Comparison of ENCODE assay signal across 8 mouse cellular contexts in genomic region chr4:47352061-47352661, GRCm38 (mm10). TPM values are rescaled to one million over a fixed set of nuclear protein-coding genes. Genes with fewer than 3 reads are reported as not detected.
A peak's percentile ranks its signal among the peaks of the same experiment; 100 is the strongest.
DNase-seq lines count a peak whose midpoint lies in the region; ATAC-seq and TF ChIP-seq lines count a peak whose summit lies in the region.

No protein-coding gene starts in this region.

- TF ChIP-seq POLR2A in MEL (IDR thresholded peaks at IDR 0.05; ENCODE audit: control insufficient read depth in 1 of 2, insufficient read depth in 1 of 2, low read depth in 1 of 2, low read length in 2 of 2, poor library complexity in 1 of 2) = no peak

- TF ChIP-seq CTCF in MEL (IDR thresholded peaks at IDR 0.05 in 2 of 3, conservative IDR thresholded peaks at IDR 0.05 in 1 of 3; ENCODE audit: control insufficient read depth in 1 of 3, insufficient read depth in 1 of 3, low read depth in 2 of 3, low read length in 3 of 3, poor library complexity in 1 of 3, severe bottlenecking in 1 of 3) = no peak

- H3K79me2 ChIP-seq in MEL (ENCODE audit: control insufficient read depth, insufficient read depth, low read length, poor library complexity) = peaks cover 10% of the 10 kb centered on the region

- no peak for TF ChIP-seq EP300 in MEL (IDR thresholded peaks at IDR 0.05; ENCODE audit: low read depth in 1 of 2, low read length in 2 of 2)

- H3K4me2 ChIP-seq in hindbrain, embryonic 13.5 days = peak overlapping the region; percentile 90
- H3K4me2 ChIP-seq in lung, embryonic 15.5 days = peak overlapping the region; percentile 91

- no peak overlapping the region for H3K27ac ChIP-seq in MEL (ENCODE audit: control insufficient read depth, low read depth, low read length)
- H3K27ac ChIP-seq in hindbrain, embryonic 13.5 days = peak overlapping the region; percentile 42; the same call in 1 of the 2 replicates
- H3K27ac ChIP-seq in lung, embryonic 15.5 days = peak overlapping the region; percentile 74

- ATAC-seq in hindbrain, embryonic 13.5 days (ENCODE audit: low FRiP score) = no peak
- peak; percentile 0; the same call in 1 of the 2 replicates for ATAC-seq in lung, embryonic 15.5 days (ENCODE audit: borderline replicate concordance, extremely low read depth, low FRiP score, low TSS enrichment)

- WGBS in hindbrain, embryonic 13.5 days = under 1% methylated on average over 32 of the region's 32 CpGs
- WGBS in lung, embryonic 15.5 days = under 1% methylated on average over 32 of the region's 32 CpGs

- peaks cover 0 to 8% of the 10 kb centered on the region in 2 experiments; a peak in 2 of 4 replicates for H3K36me3 ChIP-seq in MEL (ENCODE audit: control insufficient read depth in 1 of 2, insufficient read depth in 2 of 2, low read length in 2 of 2)
- H3K36me3 ChIP-seq in hindbrain, embryonic 13.5 days = no peaks in the 10 kb centered on the region
- no peaks in the 10 kb centered on the region for H3K36me3 ChIP-seq in lung, embryonic 15.5 days

- H3K9ac ChIP-seq in MEL (ENCODE audit: control insufficient read depth, low read depth, low read length, poor library complexity, severe bottlenecking) = peak overlapping the region; percentile 59
- H3K9ac ChIP-seq in hindbrain, embryonic 13.5 days = peak overlapping the region; percentile 95
- peak overlapping the region; percentile 55 for H3K9ac ChIP-seq in lung, embryonic 15.5 days

- peaks cover 0 to 5% of the 10 kb centered on the region in 2 experiments; a peak in 2 of 4 replicates for H3K4me1 ChIP-seq in MEL (ENCODE audit: control insufficient read depth in 1 of 2, insufficient read depth in 2 of 2, low read length in 2 of 2)
- H3K4me1 ChIP-seq in hindbrain, embryonic 13.5 days (replicated peaks) = peaks cover 35% of the 10 kb centered on the region
- H3K4me1 ChIP-seq in lung, embryonic 15.5 days = peaks cover 21% of the 10 kb centered on the region

- no peaks in the 10 kb centered on the region for H3K27me3 ChIP-seq in MEL (ENCODE audit: control insufficient read depth in 1 of 2, insufficient read depth in 2 of 2, low read length in 2 of 2)
- no peaks in the 10 kb centered on the region for H3K27me3 ChIP-seq in hindbrain, embryonic 13.5 days
- H3K27me3 ChIP-seq in lung, embryonic 15.5 days = no peaks in the 10 kb centered on the region; the same call in 1 of the 2 replicates

- H3K9me3 ChIP-seq in MEL (replicated peaks; ENCODE audit: insufficient read depth, low read length) = no peaks in the 10 kb centered on the region
- no peaks in the 10 kb centered on the region for H3K9me3 ChIP-seq in hindbrain, embryonic 13.5 days
- no peaks in the 10 kb centered on the region for H3K9me3 ChIP-seq in lung, embryonic 15.5 days

- peak; percentile 62 for DNase-seq in MEL (ENCODE audit: low read depth, low spot score)
- DNase-seq in cerebellum, postnatal 10 days = peak; percentile 45
- DNase-seq in frontal cortex, postnatal 10 days (ENCODE audit: low spot score in 2 of 2) = peak; percentile 63 to 71
- peak; percentile 80 for DNase-seq in layer of hippocampus, adult 9-11 months
- peak; percentile 46 for DNase-seq in retina, embryonic 14.5 days (ENCODE audit: low spot score)
- no peak for DNase-seq in yolk sac, embryonic 10.5 days (ENCODE audit: low spot score)

- no peak for TF ChIP-seq RAD21 in MEL (IDR thresholded peaks at IDR 0.05; ENCODE audit: low read depth, low read length)

- peak overlapping the region; percentile 73 to 94 for H3K4me3 ChIP-seq in MEL (ENCODE audit: control insufficient read depth in 1 of 2, insufficient read depth in 1 of 2, low read depth in 2 of 2, low read length in 2 of 2)
- peak overlapping the region; percentile 96 for H3K4me3 ChIP-seq in hindbrain, embryonic 13.5 days
- H3K4me3 ChIP-seq in lung, embryonic 15.5 days = peak overlapping the region; percentile 86

TF ChIP-seq in MEL, 35 proteins besides CTCF, POLR2A, EP300 and RAD21:
- TF ChIP-seq TBP (IDR thresholded peaks at IDR 0.05; ENCODE audit: low read depth, low read length) = 0 out of 2 replicates have a peak, but pooled peaks have one; percentile 22
- no peak; the same call in none of the 2 replicates for TF ChIP-seq MXI1 (IDR thresholded peaks at IDR 0.05; ENCODE audit: low read depth, low read length)
- no peak for TF ChIP-seq CHD2 (IDR thresholded peaks at IDR 0.05; ENCODE audit: low read length)

RNA-seq across cellular contexts. Expression of gene Tgfbr1, which starts 0.9 kb away (rescaled TPM):
- 4.5 and 4.7 TPM in 2 replicates for total RNA-seq in MEL (2012; rRNA removed)
- 1 to 10 TPM in 1 of 2 experiments, not detected in 1; 4.3 TPM for polyA plus RNA-seq in MEL (2012; ENCODE audit: insufficient read depth in 1 of 2, insufficient read length in 2 of 2, low read depth in 1 of 2, low replicate concordance in 2 of 2, missing spikeins in 1 of 2)
- polyA plus RNA-seq in hindbrain, embryonic 13.5 days (2015; fragmentation: Nextera tagmentation; extraction: Ambion mirVana) = 46.1 and 50.2 TPM in 2 replicates
- 27.1 and 27.9 TPM in 2 replicates for polyA plus RNA-seq in lung, embryonic 15.5 days (2015; fragmentation: Nextera tagmentation; extraction: Ambion mirVana)
